Mouse (Mus musculus) spleen, embryonic (tissue): ENCODE results near the gene Lrrk1.

Experiments
- CTCF ChIA-PET: fragments of 350-600 bp; sonication (Branson Sonifier 250); formaldehyde crosslinking; loops from one replicate; lab custom pipeline; 2022; lab: Charles Lee

Gene Lrrk1

GRCm38 (mm10) chr7:66342323-66342722, 45.8 kb downstream of the Lrrk1 start:
- CTCF ChIA-PET: interaction anchor here (0.6 to 1.0 kb wide), 3 partner anchors 29 to 253 kb away, joined by 4 to 8 read pairs (median 5); no protein-coding TSS in a partner anchor

GRCm38 (mm10) chr7:66340044-66340443, 48.1 kb downstream of the Lrrk1 start:
- CTCF ChIA-PET: no interaction called here

GRCm38 (mm10) chr7:66339625-66340024, 48.5 kb downstream of the Lrrk1 start:
- CTCF ChIA-PET: no interaction called here

- CTCF ChIA-PET: interaction anchor here (0.7 kb wide), 1 partner anchor 81 kb away, joined by 3 read pairs; no protein-coding TSS in a partner anchor
These were observed 51.2 kb downstream of the Lrrk1 start for GRCm38 (mm10) chr7:66336955-66337354.

GRCm38 (mm10) chr7:66333906-66334500, 54.1 kb downstream of the Lrrk1 start:
- CTCF ChIA-PET: no interaction called here

- CTCF ChIA-PET: no interaction called here
These were observed 55.8 kb downstream of the Lrrk1 start for GRCm38 (mm10) chr7:66332340-66332739.

- CTCF ChIA-PET: interaction anchor here (0.6 kb wide), 1 partner anchor 224 kb away, joined by 4 read pairs; no protein-coding TSS in a partner anchor
These were observed 57.5 kb downstream of the Lrrk1 start for GRCm38 (mm10) chr7:66330610-66331009.

- CTCF ChIA-PET: no interaction called here
These were observed 60.6 kb downstream of the Lrrk1 start for GRCm38 (mm10) chr7:66327516-66327915.

- CTCF ChIA-PET: no interaction called here
These were observed 62.6 kb downstream of the Lrrk1 start for GRCm38 (mm10) chr7:66325419-66326053.

GRCm38 (mm10) chr7:66323252-66324015, 64.7 kb downstream of the Lrrk1 start:
- CTCF ChIA-PET: no interaction called here

GRCm38 (mm10) chr7:66320996-66321395, 67.2 kb downstream of the Lrrk1 start:
- CTCF ChIA-PET: no interaction called here

- CTCF ChIA-PET: no interaction called here
These were observed 70.0 kb downstream of the Lrrk1 start for GRCm38 (mm10) chr7:66318147-66318546.

GRCm38 (mm10) chr7:66310670-66311656, 77.2 kb downstream of the Lrrk1 start:
- CTCF ChIA-PET: no interaction called here

- CTCF ChIA-PET: no interaction called here
These were observed 78.0 kb downstream of the Lrrk1 start for GRCm38 (mm10) chr7:66309950-66310669.

- CTCF ChIA-PET: no interaction called here
These were observed 78.8 kb downstream of the Lrrk1 start for GRCm38 (mm10) chr7:66309240-66309949.

- CTCF ChIA-PET: interaction anchor here (0.6 to 0.9 kb wide), 2 partner anchors 13 to 25 kb away, joined by 3 read pairs; no protein-coding TSS in a partner anchor
These were observed 79.4 kb downstream of the Lrrk1 start for GRCm38 (mm10) chr7:66308581-66309239.

- CTCF ChIA-PET: interaction anchor here (0.5 to 0.6 kb wide), 2 partner anchors 24 to 196 kb away, joined by 3 to 12 read pairs; no protein-coding TSS in a partner anchor
These were observed 80.4 kb downstream of the Lrrk1 start for GRCm38 (mm10) chr7:66307791-66308190.

GRCm38 (mm10) chr7:66305714-66306198, 82.4 kb downstream of the Lrrk1 start:
- CTCF ChIA-PET: interaction anchor here (1.0 kb wide), 1 partner anchor 204 kb away, joined by 3 read pairs; no protein-coding TSS in a partner anchor
